Mouse (Mus musculus): ENCODE measurements around the gene Chrm3. TPM values are rescaled to one million over a fixed set of nuclear protein-coding genes. Genes with fewer than 3 reads are reported as not detected.
A peak's percentile ranks its signal among the peaks of the same experiment; 100 is the strongest.

The Chrm3 gene
- polyA plus RNA-seq, 2 experiments = 0.98 to 1.8 TPM

DNA sequence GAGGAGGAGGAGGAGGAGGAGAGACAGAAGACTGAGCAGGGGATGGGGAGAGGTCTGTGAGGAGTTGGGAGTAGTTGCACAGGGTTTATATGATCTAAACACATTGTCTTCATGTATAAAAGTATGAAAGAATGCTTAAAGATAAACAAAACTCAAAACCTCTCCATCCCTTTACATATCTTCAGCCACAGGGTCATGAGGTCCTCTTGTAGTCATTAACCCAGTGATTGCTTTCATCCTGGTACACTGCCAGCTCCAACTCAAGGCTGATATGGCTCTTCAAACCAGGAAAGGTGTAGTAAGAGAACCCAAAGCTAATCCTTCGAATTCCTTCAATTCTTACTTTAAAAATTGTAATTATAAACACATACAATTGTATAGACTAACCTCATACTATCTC, 470.7 kb downstream of the Chrm3 start:
- no peak overlapping the region for H3K9ac ChIP-seq (ENCODE audit: low read depth, low read length, severe bottlenecking)
- H3K27ac ChIP-seq (replicated peaks; ENCODE audit: low read depth, low read length) = no peak overlapping the region
- no peak for TF ChIP-seq POLR2A (IDR thresholded peaks at IDR 0.05; ENCODE audit: borderline replicate concordance, extremely low read depth, insufficient read depth, insufficient read length)
- no peaks in the 10 kb centered on the region for H3K9me3 ChIP-seq (ENCODE audit: control insufficient read depth, low read length)
- WGBS = 55% methylated on average over 1 of the region's 1 CpGs
- H3K36me3 ChIP-seq (ENCODE audit: control insufficient read depth, insufficient read depth, low read length) = no peaks in the 10 kb centered on the region
- no peak overlapping the region for H3K4me2 ChIP-seq (replicated peaks; ENCODE audit: low read depth, low read length, severe bottlenecking)
- no peaks in the 10 kb centered on the region for H3K27me3 ChIP-seq (ENCODE audit: control insufficient read depth, insufficient read depth, low read length)
- DNase-seq (ENCODE audit: low spot score) = no peak
- no peak for ATAC-seq (ENCODE audit: low FRiP score, low read depth)
- no peak overlapping the region for H3K4me3 ChIP-seq (replicated peaks; ENCODE audit: low read length)
- no peaks in the 10 kb centered on the region for H3K4me1 ChIP-seq (ENCODE audit: control insufficient read depth, insufficient read depth, low read length)

DNA sequence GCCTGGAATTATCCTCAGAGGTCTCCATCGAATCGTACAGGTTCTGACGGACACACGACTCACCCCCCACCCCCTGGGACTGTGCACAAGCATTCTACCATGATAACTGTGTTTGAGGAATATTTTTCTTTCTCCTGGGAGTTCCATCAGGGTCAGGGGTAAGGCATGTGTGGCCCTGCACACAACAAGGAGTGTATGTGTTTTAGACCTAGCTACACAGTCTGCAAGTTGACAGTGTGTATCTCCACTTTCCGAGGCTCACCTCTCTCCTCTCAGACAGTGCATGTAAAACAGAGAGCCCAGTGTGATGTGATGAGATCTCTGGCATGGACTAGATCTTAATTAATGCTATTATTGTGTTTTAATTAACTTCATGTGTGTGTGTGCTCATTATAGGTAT, 472.4 kb downstream of the Chrm3 start:
- no peaks in the 10 kb centered on the region for H3K36me3 ChIP-seq (ENCODE audit: control insufficient read depth, insufficient read depth, low read length)
- DNase-seq (ENCODE audit: low spot score) = no peak
- H3K27me3 ChIP-seq (ENCODE audit: control insufficient read depth, insufficient read depth, low read length) = no peaks in the 10 kb centered on the region
- no peak overlapping the region for H3K4me2 ChIP-seq (replicated peaks; ENCODE audit: low read depth, low read length, severe bottlenecking)
- TF ChIP-seq POLR2A (IDR thresholded peaks at IDR 0.05; ENCODE audit: borderline replicate concordance, extremely low read depth, insufficient read depth, insufficient read length) = no peak
- H3K27ac ChIP-seq (replicated peaks; ENCODE audit: low read depth, low read length) = no peak overlapping the region
- H3K9ac ChIP-seq (ENCODE audit: low read depth, low read length, severe bottlenecking) = no peak overlapping the region
- H3K9me3 ChIP-seq (ENCODE audit: control insufficient read depth, low read length) = no peaks in the 10 kb centered on the region
- WGBS = 71% methylated on average over 5 of the region's 5 CpGs
- no peak overlapping the region for H3K4me3 ChIP-seq (replicated peaks; ENCODE audit: low read length)
- H3K4me1 ChIP-seq (ENCODE audit: control insufficient read depth, insufficient read depth, low read length) = no peaks in the 10 kb centered on the region
- no peak for ATAC-seq (ENCODE audit: low FRiP score, low read depth)

DNA sequence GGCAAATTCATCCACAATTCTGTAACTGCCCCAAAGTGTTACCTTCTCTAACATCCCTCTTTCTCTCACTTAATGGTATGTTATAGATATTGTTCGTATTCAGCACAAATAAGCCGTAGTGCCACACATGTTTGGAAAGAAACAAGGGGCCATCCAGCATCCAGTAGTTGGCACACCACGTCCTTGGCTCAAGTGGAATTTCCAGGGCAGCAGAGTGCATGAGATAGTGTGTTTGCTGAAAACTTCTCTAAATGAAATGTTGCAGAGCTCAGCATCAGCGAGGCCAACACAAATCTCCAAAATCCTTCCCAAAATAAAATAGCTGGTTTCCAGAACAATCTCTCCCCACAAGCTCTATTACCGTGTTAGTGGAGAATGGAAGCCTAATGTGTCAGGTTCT, 473.4 kb downstream of the Chrm3 start:
- H3K36me3 ChIP-seq (ENCODE audit: control insufficient read depth, insufficient read depth, low read length) = no peaks in the 10 kb centered on the region
- WGBS = 90% methylated on average over 5 of the region's 5 CpGs
- no peak overlapping the region for H3K4me2 ChIP-seq (replicated peaks; ENCODE audit: low read depth, low read length, severe bottlenecking)
- DNase-seq (ENCODE audit: low spot score) (no peak), ATAC-seq (ENCODE audit: low FRiP score, low read depth) (no peak)
- no peak overlapping the region for H3K9ac ChIP-seq (ENCODE audit: low read depth, low read length, severe bottlenecking)
- no peak for TF ChIP-seq POLR2A (IDR thresholded peaks at IDR 0.05; ENCODE audit: borderline replicate concordance, extremely low read depth, insufficient read depth, insufficient read length)
- H3K4me1 ChIP-seq (ENCODE audit: control insufficient read depth, insufficient read depth, low read length) = no peaks in the 10 kb centered on the region
- H3K4me3 ChIP-seq (replicated peaks; ENCODE audit: low read length) = no peak overlapping the region
- no peak overlapping the region for H3K27ac ChIP-seq (replicated peaks; ENCODE audit: low read depth, low read length)
- H3K27me3 ChIP-seq (ENCODE audit: control insufficient read depth, insufficient read depth, low read length) = no peaks in the 10 kb centered on the region
- no peaks in the 10 kb centered on the region for H3K9me3 ChIP-seq (ENCODE audit: control insufficient read depth, low read length)

GRCm38 (mm10) chr13:9886465-9887135, 474.0 kb downstream of the Chrm3 start:
- no peaks in the 10 kb centered on the region for H3K27me3 ChIP-seq (ENCODE audit: control insufficient read depth, insufficient read depth, low read length)
- ATAC-seq (ENCODE audit: low FRiP score, low read depth) (no peak), DNase-seq (ENCODE audit: low spot score) (no peak)
- no peak overlapping the region for H3K9ac ChIP-seq (ENCODE audit: low read depth, low read length, severe bottlenecking)
- H3K4me2 ChIP-seq (replicated peaks; ENCODE audit: low read depth, low read length, severe bottlenecking) = no peak overlapping the region
- no peak overlapping the region for H3K4me3 ChIP-seq (replicated peaks; ENCODE audit: low read length)
- no peaks in the 10 kb centered on the region for H3K9me3 ChIP-seq (ENCODE audit: control insufficient read depth, low read length)
- no peaks in the 10 kb centered on the region for H3K36me3 ChIP-seq (ENCODE audit: control insufficient read depth, insufficient read depth, low read length)
- whole genome bisulfite sequencing = 84% methylated on average over 6 of the region's 6 CpGs
- H3K4me1 ChIP-seq (ENCODE audit: control insufficient read depth, insufficient read depth, low read length) = no peaks in the 10 kb centered on the region
- no peak for TF ChIP-seq POLR2A (IDR thresholded peaks at IDR 0.05; ENCODE audit: borderline replicate concordance, extremely low read depth, insufficient read depth, insufficient read length)
- H3K27ac ChIP-seq (replicated peaks; ENCODE audit: low read depth, low read length) = no peak overlapping the region

GRCm38 (mm10) chr13:9882362-9883282, 478.0 kb downstream of the Chrm3 start:
- H3K4me2 ChIP-seq (replicated peaks; ENCODE audit: low read depth, low read length, severe bottlenecking) = no peak overlapping the region
- no peaks in the 10 kb centered on the region for H3K27me3 ChIP-seq (ENCODE audit: control insufficient read depth, insufficient read depth, low read length)
- DNase-seq (ENCODE audit: low spot score) (peak; percentile 87), ATAC-seq (ENCODE audit: low FRiP score, low read depth) (peak; percentile 83)
- no peak for TF ChIP-seq POLR2A (IDR thresholded peaks at IDR 0.05; ENCODE audit: borderline replicate concordance, extremely low read depth, insufficient read depth, insufficient read length)
- H3K9ac ChIP-seq (ENCODE audit: low read depth, low read length, severe bottlenecking) = no peak overlapping the region
- no peak overlapping the region for H3K27ac ChIP-seq (replicated peaks; ENCODE audit: low read depth, low read length)
- 56% methylated on average over 15 of the region's 15 CpGs for WGBS
- H3K4me1 ChIP-seq (ENCODE audit: control insufficient read depth, insufficient read depth, low read length) = no peaks in the 10 kb centered on the region
- H3K36me3 ChIP-seq (ENCODE audit: control insufficient read depth, insufficient read depth, low read length) = no peaks in the 10 kb centered on the region
- H3K9me3 ChIP-seq (ENCODE audit: control insufficient read depth, low read length) = no peaks in the 10 kb centered on the region
- no peak overlapping the region for H3K4me3 ChIP-seq (replicated peaks; ENCODE audit: low read length)
